Mouse (Mus musculus) liver, embryonic 11.5 days (tissue): Measurements from ENCODE around the gene Adipor2. TPM values are rescaled to one million over a fixed set of nuclear protein-coding genes. Genes with fewer than 3 reads are reported as not detected.

Experiments
- ATAC-seq: fragments of 200-750 bp; cut with Nextera tagmentation; replicated peaks from 2 replicates; pipeline ENCODE4 v1.8.0; 2017; ENCODE audit warnings: moderate number of reproducible peaks, mild to moderate bottlenecking, moderate TSS enrichment, moderate library complexity; ENCODE audit not compliant: low FRiP score
- DNase-seq: peaks from one replicate; pipeline ENCODE4 v3.0.0-alpha.2; 2017; ENCODE audit warnings: low spot score
- H3K27ac ChIP-seq: fragments of 300-500 bp; sonication (generic); 2 replicates; pipeline ENCODE4 v1.5.1; 2014; ENCODE audit warnings: mild to moderate bottlenecking, low read depth, low read length, control low read depth
- H3K27me3 ChIP-seq: fragments of 300-500 bp; sonication (generic); replicated peaks from 2 replicates; pipeline ENCODE4 v1.6.1; 2014; ENCODE audit warnings: low read length, mixed read lengths; ENCODE audit not compliant: control insufficient read depth, insufficient read depth
- H3K36me3 ChIP-seq: fragments of 300-500 bp; sonication (generic); 2 replicates; pipeline ENCODE4 v1.6.1; 2014; ENCODE audit warnings: mild to moderate bottlenecking, low read length, moderate library complexity, mixed read lengths; ENCODE audit not compliant: control insufficient read depth, insufficient read depth
- H3K4me1 ChIP-seq: fragments of 300-500 bp; sonication (generic); replicated peaks from 2 replicates; pipeline ENCODE4 v1.6.1; 2014; ENCODE audit warnings: low read length, mixed read lengths; ENCODE audit not compliant: control insufficient read depth, insufficient read depth
- H3K4me2 ChIP-seq: fragments of 300-500 bp; sonication (generic); 2 replicates; pipeline ENCODE4 v1.6.1; 2014; ENCODE audit warnings: mild to moderate bottlenecking, control low read depth, moderate library complexity
- H3K4me3 ChIP-seq: fragments of 300-500 bp; sonication (generic); 2 replicates; pipeline ENCODE4 v1.5.1; 2014; ENCODE audit warnings: low read depth, low read length, control low read depth
- H3K9ac ChIP-seq: fragments of 300-500 bp; sonication (generic); 2 replicates; pipeline ENCODE4 v1.6.1; 2014; ENCODE audit warnings: low read depth, low read length, control low read depth
- H3K9me3 ChIP-seq: fragments of 300-500 bp; sonication (generic); 2 replicates; pipeline ENCODE4 v1.6.1; 2016; ENCODE audit warnings: low read length, inconsistent platforms, mixed read lengths; ENCODE audit not compliant: control insufficient read depth
- WGBS: fragments of 180-500 bp; shearing (Covaris S2); extraction: QIAGEN DNeasy Blood & Tissue Kit; methylation state at CpG from one replicate; pipeline ENCODE4 v1.1.7; 2014; 5-methylcytosine and 5-hydroxymethylcytosine counted together
- polyA plus RNA-seq: library from polyadenylated mRNA; unstranded; fragments of >200 nt; fragmentation: Nextera tagmentation; extraction: Ambion mirVana; gene quantifications from 2 replicates; pipeline ENCODE4 v1.2.1, GENCODE M21; 2014

The Adipor2 gene
- polyA plus RNA-seq, 1 experiment from 2014 or later = 15.8 TPM

DNA sequence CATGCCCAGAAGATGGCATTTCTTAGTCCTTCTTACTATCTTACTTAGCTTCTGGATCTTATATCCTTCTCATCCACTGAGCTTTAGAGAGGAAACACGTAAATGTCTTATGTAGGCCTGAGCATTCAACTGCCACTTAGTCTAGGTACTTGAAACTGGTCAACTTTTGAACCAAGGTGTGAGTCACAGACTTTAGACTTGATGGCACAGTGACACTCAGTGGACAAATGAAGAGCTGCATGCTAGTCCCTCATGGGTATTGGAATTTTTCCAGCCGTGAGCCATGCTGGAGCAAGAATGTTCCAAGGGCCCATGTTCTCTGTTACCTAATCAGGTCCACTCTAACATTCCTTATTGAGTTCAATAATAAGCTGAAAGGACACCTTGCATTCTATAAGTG is 13.0 kb upstream of the Adipor2 start:
- ATAC-seq = no peak
- 39% methylated on average over 2 of the region's 2 CpGs for WGBS

GRCm38 (mm10) chr6:119429311-119429710 is 11.8 kb upstream of the Adipor2 start:
- H3K4me3 ChIP-seq = no peak overlapping the region
- H3K9me3 ChIP-seq = no peaks in the 10 kb centered on the region
- no peaks in the 10 kb centered on the region for H3K4me1 ChIP-seq
- H3K27me3 ChIP-seq = no peaks in the 10 kb centered on the region
- ATAC-seq (no peak), DNase-seq (no peak)
- H3K9ac ChIP-seq = no peak overlapping the region
- WGBS = 94% methylated on average over 13 of the region's 13 CpGs
- H3K4me2 ChIP-seq = no peak overlapping the region
- no peak overlapping the region for H3K27ac ChIP-seq
- H3K36me3 ChIP-seq = no peaks in the 10 kb centered on the region

More for the DNA sequence above, 13.0 kb upstream of the Adipor2 start:
- Histone ChIP-seq H3K4me1 (no peaks in the 10 kb centered on the region), H3K9ac (no peak overlapping the region), H3K9me3 (no peaks in the 10 kb centered on the region), H3K4me3 (no peak overlapping the region), H3K4me2 (no peak overlapping the region), H3K27ac (no peak overlapping the region), H3K27me3 (no peaks in the 10 kb centered on the region), H3K36me3 (no peaks in the 10 kb centered on the region)
- no peak for DNase-seq

DNA sequence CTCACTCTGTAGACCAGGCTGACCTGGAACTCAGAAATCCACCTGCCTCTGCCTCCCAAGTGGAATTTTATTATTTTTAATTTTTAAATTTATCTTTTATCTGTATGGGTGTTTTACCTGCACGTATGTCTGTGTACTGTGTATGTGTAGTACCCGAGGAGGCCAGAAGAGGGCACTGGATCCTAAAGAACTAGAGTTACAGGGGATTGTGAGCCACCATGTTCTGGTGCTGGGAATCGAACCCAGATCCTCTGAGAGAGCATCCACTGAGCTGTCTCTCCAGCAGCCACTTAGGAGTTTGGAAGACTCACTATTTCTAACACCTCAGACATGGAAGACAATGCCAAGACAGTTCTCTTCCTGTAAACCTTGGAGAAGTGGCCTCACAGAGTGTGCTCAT is 11.1 kb upstream of the Adipor2 start:
- Histone ChIP-seq H3K27me3 (no peaks in the 10 kb centered on the region), H3K4me3 (no peak overlapping the region), H3K27ac (no peak overlapping the region), H3K9me3 (no peaks in the 10 kb centered on the region), H3K4me1 (no peaks in the 10 kb centered on the region), H3K36me3 (no peaks in the 10 kb centered on the region), H3K4me2 (no peak overlapping the region), H3K9ac (no peak overlapping the region)
- 63% methylated on average over 3 of the region's 3 CpGs for WGBS
- no peak for DNase-seq
- ATAC-seq = no peak

GRCm38 (mm10) chr6:119421001-119421400 is 3.5 kb upstream of the Adipor2 start:
- Histone ChIP-seq H3K9me3 (no peaks in the 10 kb centered on the region), H3K4me1 (no peaks in the 10 kb centered on the region), H3K27ac (no peak overlapping the region), H3K4me2 (no peak overlapping the region), H3K27me3 (no peaks in the 10 kb centered on the region), H3K36me3 (no peaks in the 10 kb centered on the region), H3K4me3 (no peak overlapping the region), H3K9ac (no peak overlapping the region)
- ATAC-seq (no peak), DNase-seq (no peak)
- WGBS = 51% methylated on average over 4 of the region's 4 CpGs

DNA sequence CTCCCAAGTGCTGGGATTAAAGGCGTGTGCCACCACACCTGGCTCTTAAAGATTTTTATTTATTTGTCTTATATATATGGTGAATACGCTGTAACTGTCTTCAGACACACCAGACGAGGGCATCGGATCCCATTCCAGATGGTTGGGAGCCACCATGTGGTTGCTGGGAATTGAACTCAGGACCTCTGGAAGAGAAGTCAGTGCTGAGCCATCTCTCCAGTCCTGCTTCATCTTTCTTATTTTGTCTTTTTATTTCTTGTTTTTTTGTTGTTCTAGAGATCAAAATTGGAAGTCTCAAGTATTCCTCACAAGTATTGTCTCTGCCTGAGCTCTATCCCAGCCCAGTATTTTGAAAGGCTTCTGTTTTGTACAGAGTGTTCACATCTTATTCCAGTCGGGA is 2.9 kb upstream of the Adipor2 start:
- H3K36me3 ChIP-seq = no peaks in the 10 kb centered on the region
- no peak overlapping the region for H3K9ac ChIP-seq
- WGBS = 84% methylated on average over 5 of the region's 5 CpGs
- no peaks in the 10 kb centered on the region for H3K4me1 ChIP-seq
- ATAC-seq = no peak
- DNase-seq = no peak
- no peak overlapping the region for H3K4me3 ChIP-seq
- no peaks in the 10 kb centered on the region for H3K27me3 ChIP-seq
- H3K27ac ChIP-seq = no peak overlapping the region
- H3K4me2 ChIP-seq = no peak overlapping the region
- H3K9me3 ChIP-seq = no peaks in the 10 kb centered on the region

DNA sequence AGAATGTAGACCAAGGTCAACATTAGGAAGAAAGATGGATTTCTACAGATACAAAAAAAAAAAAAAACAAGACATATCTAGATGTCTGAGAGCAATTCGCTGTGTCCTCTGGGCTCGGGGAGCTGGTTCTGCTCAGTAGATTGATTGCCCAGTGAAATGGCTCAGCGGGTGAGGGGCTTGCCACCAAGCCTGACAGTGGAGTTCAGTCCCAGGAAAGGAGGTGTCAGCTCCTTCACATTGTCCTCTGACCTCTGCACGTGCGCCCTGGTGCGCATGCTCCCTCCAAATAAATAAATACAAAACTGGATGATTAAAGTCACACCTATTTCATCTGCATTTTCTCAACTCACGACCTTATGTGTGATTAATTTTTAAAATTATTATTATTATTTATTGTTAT is 1.9 kb upstream of the Adipor2 start:
- Histone ChIP-seq H3K4me1 (no peaks in the 10 kb centered on the region), H3K4me3 (no peak overlapping the region), H3K27me3 (no peaks in the 10 kb centered on the region), H3K27ac (no peak overlapping the region), H3K9ac (no peak overlapping the region), H3K4me2 (no peak overlapping the region), H3K9me3 (no peaks in the 10 kb centered on the region), H3K36me3 (no peaks in the 10 kb centered on the region)
- WGBS = 65% methylated on average over 7 of the region's 7 CpGs
- ATAC-seq (no peak), DNase-seq (no peak)

DNA sequence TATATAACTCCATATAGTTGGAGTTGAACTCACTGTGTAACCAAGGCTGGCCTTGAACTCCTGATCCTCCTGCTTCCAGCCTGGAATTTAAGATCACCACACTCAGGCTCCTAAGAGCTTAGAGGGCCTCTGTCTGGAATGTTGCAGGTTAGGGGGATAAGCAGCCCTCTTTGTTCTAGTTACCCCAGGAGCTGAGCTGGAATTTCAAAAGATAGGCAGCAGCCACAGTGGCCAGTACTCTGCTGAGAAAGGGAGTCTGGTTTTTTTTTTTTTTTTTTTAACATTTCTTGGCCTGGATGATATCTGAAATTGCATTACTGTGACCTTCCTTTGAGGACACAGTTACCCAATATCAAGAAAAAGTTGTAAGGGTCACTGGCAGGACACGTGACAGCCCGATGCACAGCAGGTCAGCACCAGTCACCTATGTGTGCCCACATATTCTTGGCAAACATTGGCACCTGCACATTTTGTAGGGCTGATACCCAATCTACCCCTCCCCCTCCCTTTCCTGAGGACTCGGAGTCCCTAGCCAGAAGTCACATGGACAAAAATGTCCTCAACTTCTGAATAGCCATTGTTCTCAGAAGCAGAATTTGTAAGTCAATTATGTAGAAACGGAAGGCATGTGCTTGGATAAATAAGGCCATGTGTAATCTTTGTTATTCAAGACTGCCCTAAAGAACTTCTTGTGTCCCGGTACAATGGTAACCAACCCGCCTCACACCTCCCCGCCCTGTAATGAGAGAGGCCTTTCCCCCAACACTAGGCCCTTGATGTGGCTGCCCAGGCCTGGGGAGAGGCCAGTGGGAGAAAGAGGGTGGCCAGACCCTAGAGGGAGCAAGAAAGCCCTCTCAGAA is 1.1 kb upstream of the Adipor2 start:
- Histone ChIP-seq H3K9me3 (no peaks in the 10 kb centered on the region), H3K4me2 (no peak overlapping the region), H3K4me3 (no peak overlapping the region), H3K36me3 (no peaks in the 10 kb centered on the region), H3K27me3 (no peaks in the 10 kb centered on the region), H3K4me1 (no peaks in the 10 kb centered on the region), H3K27ac (no peak overlapping the region), H3K9ac (no peak overlapping the region)
- ATAC-seq (no peak), DNase-seq (no peak)
- WGBS = 67% methylated on average over 7 of the region's 7 CpGs

DNA sequence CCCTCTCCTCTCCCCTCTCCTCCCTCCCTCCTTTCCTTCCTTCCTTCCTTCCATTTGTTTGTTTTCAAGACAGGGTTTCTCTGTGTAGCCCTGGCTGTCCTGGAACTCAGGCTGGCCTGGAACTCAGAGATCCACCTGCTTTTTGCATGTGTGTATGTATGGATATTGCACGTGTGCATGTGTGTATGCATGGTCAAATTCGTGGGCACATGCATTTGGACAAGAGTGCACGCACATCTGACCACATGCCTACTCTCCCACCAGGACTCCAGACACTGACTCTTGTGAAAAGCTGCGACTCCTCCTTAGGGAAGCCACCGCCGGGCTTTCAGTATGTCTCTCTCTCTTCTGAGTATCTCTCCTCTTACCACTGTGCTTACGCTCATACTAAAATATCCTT is 317 bp upstream of the Adipor2 start:
- DNase-seq (no peak), ATAC-seq (0 out of 2 replicates have a peak, but pooled peaks have one; percentile 13)
- H3K4me1 ChIP-seq = no peaks in the 10 kb centered on the region
- H3K27ac ChIP-seq = no peak overlapping the region
- H3K27me3 ChIP-seq = no peaks in the 10 kb centered on the region
- no peak overlapping the region; the same call in 1 of the 2 replicates for H3K4me2 ChIP-seq
- WGBS = 73% methylated on average over 7 of the region's 7 CpGs
- no peaks in the 10 kb centered on the region for H3K9me3 ChIP-seq
- no peak overlapping the region for H3K4me3 ChIP-seq
- H3K9ac ChIP-seq = no peak overlapping the region
- no peaks in the 10 kb centered on the region for H3K36me3 ChIP-seq

DNA sequence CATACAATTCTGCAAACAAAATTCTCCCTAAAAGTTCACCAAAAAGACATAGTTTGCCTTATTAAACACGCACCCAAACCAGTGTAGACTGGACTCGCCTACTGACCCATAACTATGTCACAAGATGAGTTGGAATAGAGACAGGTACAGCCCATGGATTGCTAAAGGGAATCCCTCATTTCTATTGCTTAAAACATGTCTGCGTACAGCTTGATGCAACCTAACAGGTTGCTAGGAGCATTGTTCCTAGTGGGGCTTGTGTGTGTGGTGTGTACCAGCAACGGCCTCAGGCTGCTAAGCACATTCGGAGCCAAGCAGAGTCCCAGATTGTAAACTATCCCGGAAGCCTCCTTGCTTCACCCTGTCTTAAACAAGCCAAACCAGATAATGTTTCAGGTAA is 861 bp downstream of the Adipor2 start:
- H3K4me3 ChIP-seq = no peak overlapping the region

More for the DNA sequence above, 861 bp downstream of the Adipor2 start:
- 71% methylated on average over 6 of the region's 6 CpGs for WGBS
- Histone ChIP-seq H3K4me2 (peak overlapping the region; percentile 60; the same call in 1 of the 2 replicates), H3K36me3 (no peaks in the 10 kb centered on the region), H3K27ac (no peak overlapping the region), H3K27me3 (no peaks in the 10 kb centered on the region), H3K4me1 (no peaks in the 10 kb centered on the region), H3K9ac (no peak overlapping the region), H3K9me3 (no peaks in the 10 kb centered on the region)
- DNase-seq (no peak), ATAC-seq (no peak)
